Mouse (Mus musculus) B cell, adult 2 months (primary cell): Measurements from ENCODE around the gene Il3.
"Not testable (repeated sequence)": the region's sequence is repeated elsewhere in the genome, so short reads cannot be mapped to it uniquely, and the experiment has no call there.

Source experiments
- DNase-seq, 2 experiments: peaks; one replicate each; pipeline ENCODE4 v3.0.0; 2022

Il3 gene

DNA sequence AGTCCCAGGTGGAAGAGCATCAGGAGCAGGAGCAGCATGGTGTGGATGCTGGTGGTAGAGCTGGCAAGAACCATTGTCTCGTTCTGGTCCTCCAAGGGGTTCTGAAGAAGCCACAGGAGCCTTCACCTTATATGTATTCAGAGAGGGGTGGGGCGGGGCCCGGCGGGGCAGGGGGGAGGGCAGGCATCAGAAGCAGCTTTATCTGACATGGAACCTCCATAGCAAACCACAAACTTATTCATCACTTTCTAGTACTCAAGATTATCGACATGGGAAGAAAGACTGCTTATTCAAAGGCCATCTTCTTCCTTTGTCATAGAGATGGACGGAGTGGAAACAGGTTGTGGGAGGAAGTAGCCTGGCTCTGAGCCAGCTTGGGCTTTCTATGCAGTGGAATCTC lies at the start of gene Il3:
Il3 (minus strand) TSS at position 101 of the 400 bp plus-strand sequence.
- DNase-seq: no peak

DNA sequence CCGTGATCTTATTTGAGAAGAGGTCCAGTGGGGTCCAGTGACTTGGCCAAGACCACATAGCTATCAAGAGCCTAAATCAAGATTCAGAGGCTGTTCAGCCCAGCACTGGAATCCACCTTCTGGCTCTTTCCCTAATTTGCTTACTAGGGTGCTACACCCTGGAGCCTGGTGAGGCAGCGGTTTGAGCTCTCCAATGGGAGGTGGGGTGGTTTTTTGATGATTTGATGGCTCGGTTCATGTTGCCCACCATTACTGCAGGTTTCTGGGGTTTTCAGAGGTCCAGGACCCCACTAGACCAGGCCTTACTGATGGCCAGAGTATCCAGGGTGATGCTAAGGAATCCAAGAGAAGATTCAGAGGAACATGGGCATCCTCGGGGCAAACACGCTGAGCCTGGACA lies 48.3 kb upstream of the Il3 start:
- DNase-seq: no peak

DNA sequence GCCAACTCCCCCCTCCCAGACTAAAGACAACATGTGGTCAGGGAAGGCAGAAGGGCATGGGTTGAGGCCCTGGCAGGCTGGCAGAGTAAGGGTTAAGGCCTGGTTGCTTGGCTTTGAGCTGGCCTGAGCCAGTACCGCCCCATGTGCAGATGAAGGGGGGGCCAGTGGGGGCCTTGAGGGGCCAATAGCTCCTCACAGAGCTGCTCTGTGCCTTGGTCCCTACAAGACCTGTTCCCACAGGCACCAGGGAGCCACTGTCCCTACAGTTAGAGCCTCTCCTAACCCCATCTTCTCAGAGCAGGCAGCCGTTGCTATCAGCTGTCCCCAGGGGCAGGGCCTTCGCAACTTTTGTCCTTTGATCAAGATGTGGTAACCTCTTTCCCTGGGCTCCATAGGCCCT lies 47.7 kb upstream of the Il3 start:
- DNase-seq: no peak

- no peak for DNase-seq
Observed at GRCm38 (mm10) chr11:54313391-54314360, 46.6 kb upstream of the Il3 start.

- DNase-seq: no peak
Observed at GRCm38 (mm10) chr11:54312603-54313002, 45.5 kb upstream of the Il3 start.

DNA sequence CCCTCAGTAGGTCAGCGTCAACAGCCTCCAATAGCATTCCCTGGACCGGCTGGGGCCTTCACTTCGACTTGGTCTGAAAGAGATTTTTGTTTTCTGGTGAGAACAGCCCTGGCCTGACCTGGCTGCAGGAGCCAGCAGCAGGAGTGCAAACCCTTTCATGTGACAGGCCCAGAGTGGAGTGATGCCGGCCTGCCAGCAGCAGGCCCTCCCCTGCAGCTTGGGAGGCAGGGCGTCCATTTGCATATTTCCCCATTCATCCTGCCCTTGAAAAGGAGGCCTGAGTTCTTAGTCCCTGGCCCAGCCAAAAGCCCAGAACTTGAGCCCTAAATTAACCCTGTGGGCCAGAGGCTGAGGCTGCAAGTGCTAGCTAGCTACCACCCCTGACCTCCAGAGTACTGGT lies 44.9 kb upstream of the Il3 start:
- no peak for DNase-seq

DNA sequence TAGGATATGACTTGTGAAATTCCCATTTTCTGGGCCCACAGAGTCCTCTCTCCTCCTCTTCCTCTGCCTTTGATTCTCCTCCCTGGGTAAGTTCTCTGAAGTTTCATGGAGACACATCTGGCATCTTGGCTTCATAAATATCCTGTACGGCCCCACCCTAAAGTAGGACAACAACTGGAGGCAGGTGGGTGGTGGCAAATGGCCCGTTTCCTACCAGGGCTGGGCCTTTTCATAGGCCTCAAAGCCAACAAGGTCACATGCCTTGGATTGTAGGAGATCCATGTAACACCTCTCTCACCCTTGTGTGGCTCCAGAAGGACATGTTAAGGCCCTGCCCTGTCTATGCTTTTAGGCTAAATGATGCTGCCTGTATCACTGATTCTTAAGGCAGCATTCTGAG lies 43.5 kb upstream of the Il3 start:
- no peak for DNase-seq

DNA sequence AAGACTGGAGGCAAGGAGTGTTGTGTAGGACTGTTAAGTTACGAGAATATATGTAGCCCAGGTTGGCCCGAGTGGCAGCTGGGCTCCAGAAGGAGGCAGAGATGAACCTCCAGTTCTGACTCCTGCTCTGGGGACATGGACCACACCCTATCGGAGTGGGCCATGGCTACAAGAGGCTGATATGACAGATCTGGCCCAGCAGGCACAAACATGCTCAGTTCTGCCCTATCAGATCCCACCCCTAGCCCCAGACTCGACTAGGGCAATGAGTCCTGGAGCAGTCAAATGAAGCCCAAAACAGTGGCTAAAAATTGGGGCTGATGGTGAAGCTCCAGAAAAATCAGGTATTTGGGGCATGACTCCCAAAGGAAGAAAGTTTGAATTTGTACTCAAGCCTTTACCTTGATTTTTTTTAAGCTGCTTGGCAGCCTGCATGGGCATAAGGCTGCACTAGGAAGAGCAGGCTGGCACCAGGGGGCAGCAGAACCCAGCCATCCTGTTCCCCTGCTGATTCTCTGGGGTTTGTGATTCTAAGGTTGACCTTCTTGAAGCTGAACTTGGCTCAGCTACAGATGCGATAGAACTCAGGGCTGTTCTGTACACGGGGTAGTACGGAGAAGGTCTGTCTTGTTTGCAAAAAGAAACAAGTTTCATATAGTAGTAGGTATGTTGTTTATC lies 40.2 kb upstream of the Il3 start:
- DNase-seq: peak; percentile 57 to 60

- no peak for DNase-seq
Observed at GRCm38 (mm10) chr11:54305331-54305730, 38.3 kb upstream of the Il3 start.

DNA sequence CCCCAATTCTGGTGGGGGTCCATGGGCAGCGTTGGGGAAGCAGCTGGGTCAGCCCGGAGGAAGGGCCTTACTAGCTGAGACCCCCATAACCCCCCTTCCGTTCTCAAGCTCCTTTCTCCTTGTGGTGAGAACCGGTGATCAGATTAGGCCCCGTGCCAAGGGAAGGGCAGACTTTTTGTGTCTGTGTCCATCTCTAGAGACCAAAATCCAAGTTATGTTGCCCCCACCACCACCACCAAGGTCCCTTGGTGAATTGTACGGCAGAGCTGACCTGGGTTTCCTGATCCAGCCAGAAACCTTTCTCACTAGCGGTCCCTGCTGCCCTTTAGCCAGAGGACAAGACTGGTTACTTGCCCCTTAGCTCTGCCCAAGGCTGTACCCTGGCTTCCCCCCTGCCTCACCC lies 37.4 kb upstream of the Il3 start:
- DNase-seq: no peak

GRCm38 (mm10) chr11:54303728-54304470 lies 36.8 kb upstream of the Il3 start, which contains the start of gene Acsl6:
Gene Acsl6 (plus strand): TSS chr11:54303798.
- DNase-seq: no peak

DNA sequence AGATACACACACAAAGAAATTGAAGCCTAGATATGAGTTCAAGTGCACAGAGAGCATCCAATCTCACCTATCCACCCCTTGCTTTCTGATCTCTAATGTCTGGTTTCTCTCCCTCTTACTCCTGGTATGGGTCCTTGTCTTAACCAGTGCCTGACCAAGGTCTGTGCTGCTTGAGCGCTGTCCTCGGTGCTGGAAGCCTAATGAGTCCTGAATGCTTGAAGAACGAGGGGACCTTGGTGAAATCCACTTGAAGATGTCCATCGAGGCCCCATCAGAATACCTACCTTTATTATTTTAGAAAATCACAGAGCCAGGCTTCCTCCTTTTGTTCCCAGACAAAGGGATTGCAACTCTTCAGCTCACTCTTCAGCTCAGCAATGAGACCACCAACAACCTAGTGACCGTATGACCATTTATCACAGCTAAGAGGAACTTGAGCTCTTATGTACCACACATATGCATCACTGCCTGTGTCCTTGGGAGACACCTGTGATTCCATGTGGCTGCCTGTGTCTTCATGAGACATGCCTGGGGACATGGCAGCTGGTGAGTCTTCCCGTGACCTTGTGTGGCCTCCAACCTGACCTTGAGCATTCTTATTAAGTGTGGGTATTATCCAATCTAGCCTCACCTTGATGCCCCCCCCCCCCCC lies 36.1 kb upstream of the Il3 start:
- DNase-seq: no peak

DNA sequence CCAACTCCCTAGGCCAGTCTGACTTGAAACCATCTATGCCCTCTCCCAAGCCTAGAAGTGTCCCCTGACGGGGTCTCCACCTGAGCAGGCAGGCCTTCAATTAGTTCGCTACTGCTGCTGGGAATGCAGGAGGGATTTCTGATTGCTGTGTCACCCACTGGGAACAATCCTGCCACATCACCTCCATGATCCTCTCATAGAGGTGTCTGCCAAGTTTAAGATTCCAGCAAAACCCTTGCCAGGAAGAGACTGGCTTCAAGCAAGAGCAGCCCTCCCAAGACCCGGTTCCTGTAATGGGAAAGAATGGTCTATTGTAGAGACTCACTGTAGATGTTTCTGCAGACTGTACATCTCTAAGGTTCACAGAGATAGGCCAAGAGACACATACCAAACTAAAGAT lies 35.5 kb upstream of the Il3 start:
- no peak for DNase-seq

- no peak for DNase-seq
Observed at GRCm38 (mm10) chr11:54301994-54302393, 34.9 kb upstream of the Il3 start.

DNA sequence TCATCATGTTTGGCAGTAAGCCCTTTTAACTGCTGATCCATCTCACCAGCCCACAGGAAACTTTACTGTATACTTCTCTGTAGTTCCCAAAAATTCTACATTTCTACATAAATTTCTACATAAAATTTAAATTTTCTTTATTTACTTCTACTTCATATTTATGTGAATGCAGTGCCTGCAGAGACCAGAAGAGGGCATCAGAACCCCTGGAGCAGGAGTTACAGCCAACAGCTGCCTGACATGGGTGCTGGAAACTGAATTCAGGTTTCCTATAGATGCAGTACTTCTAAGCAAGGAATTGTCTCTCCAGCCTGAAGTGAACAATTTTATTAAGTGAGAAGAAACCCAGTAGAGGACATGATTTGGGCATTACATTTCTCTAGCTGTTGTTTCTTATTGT lies 31.7 kb upstream of the Il3 start:
- peak in 1 of 2 experiments; percentile 9 for DNase-seq

DNA sequence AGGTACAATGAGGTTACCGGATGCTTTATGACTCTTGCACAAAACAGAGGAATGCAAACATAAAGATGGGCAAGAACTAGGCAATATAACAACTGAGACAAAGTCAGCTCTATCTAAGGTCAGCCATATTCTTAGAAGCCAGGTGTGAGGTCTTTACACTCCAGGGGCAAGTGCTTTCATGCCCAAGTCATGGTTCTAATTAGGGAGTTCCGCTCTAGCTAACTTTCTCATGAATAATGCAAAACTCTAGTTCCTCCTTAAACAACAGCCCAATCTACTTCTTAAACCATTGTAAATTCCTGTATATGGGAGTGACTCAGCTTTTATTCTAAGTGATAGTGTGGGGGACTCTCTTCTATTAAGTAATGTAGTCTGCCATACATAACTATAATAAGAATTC lies 30.4 kb upstream of the Il3 start:
- DNase-seq: not testable (repeated sequence)

- DNase-seq: no peak
Observed at GRCm38 (mm10) chr11:54296734-54297133, 29.7 kb upstream of the Il3 start.

- DNase-seq: no peak
Observed at GRCm38 (mm10) chr11:54295971-54296370, 28.9 kb upstream of the Il3 start.

DNA sequence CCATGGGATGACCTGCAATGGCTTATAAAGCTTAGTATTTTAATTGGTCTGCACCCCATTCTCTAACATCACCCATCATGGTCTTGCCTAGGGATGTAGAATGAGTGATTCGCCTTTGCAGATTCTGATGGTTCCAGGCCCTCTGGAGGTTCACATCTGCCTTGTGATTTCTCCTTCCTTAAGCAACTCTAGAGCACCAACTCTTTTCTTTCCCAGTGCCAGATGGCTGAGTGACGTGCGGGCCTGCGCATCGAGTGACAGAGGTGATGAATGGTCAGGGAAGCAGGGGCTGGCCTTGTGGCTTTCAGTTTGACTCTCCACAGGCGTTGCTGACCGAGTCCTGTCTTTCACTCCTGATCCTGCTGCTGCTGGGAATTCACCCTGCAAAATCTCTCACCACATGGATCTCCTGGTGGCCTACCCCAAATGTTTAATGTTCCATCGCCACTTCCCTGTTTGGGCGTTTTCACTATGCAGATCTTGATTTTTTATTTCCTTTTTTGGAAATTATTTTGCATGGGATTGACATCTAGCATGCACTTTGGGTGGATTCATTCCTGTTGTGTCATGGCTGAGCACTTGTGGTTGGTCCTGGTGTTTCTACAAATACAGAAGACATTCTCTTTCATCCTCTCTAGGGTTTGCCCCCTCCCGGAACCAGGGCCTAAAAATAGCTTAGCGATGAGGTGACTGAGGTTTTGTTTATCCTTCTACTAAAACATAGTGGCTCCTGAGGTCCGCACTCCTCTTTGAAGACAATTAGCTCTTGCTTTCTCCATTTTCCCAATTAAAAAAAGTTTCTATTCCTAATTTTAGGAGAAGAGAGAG lies 27.1 kb upstream of the Il3 start:
- no peak for DNase-seq

DNA sequence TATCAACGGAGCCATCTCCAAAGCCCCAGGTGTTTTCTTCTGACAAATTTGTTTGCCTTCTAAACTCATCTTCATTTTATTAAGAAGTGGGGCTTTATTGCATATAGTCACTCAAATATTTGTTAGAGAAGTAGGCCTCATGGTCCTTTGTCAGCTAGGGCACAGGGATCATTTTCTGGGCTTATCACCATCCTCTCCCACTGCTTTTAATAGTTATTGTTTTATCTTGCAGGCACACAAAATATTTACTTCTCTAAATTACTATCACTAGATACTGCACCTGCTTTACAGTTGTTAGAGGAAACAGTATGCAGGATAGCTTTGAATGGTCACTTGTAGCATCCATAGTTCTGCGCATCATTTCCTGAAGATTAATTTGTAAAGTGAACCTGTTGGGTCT lies 25.1 kb upstream of the Il3 start:
- no peak for DNase-seq

- no peak for DNase-seq
Observed at GRCm38 (mm10) chr11:54287821-54288453, 20.9 kb upstream of the Il3 start.
